Mouse (Mus musculus): ENCODE measurements around the gene Slc41a2. TPM values are rescaled to one million over a fixed set of nuclear protein-coding genes. Genes with fewer than 3 reads are reported as not detected.
A peak's percentile ranks its signal among the peaks of the same experiment; 100 is the strongest.

Gene Slc41a2
- polyA plus RNA-seq, 1 experiment from 2014 or later = 5.5 TPM

GRCm38 (mm10) chr10:83189071-83189470 lies 148.6 kb downstream of the Slc41a2 start:
- no peak for ATAC-seq (ENCODE audit: low FRiP score)

GRCm38 (mm10) chr10:83186984-83187383 lies 150.7 kb downstream of the Slc41a2 start:
- peaks cover 9% of the 10 kb centered on the region for H3K36me3 ChIP-seq
- H3K27ac ChIP-seq = no peak overlapping the region
- no peak overlapping the region for H3K4me2 ChIP-seq
- H3K9ac ChIP-seq = no peak overlapping the region
- H3K27me3 ChIP-seq = no peaks in the 10 kb centered on the region
- peaks cover 41% of the 10 kb centered on the region for H3K4me1 ChIP-seq (replicated peaks)
- WGBS = 60% methylated on average over 5 of the region's 5 CpGs
- no peak overlapping the region for H3K4me3 ChIP-seq
- H3K9me3 ChIP-seq = no peaks in the 10 kb centered on the region
- no peak for ATAC-seq (ENCODE audit: low FRiP score)

More at GRCm38 (mm10) chr10:83189071-83189470, 148.6 kb downstream of the Slc41a2 start:
- Histone ChIP-seq H3K4me3 (no peak overlapping the region), H3K27ac (no peak overlapping the region), H3K4me1 (replicated peaks) (peaks cover 25% of the 10 kb centered on the region), H3K9me3 (no peaks in the 10 kb centered on the region), H3K4me2 (no peak overlapping the region), H3K27me3 (no peaks in the 10 kb centered on the region), H3K36me3 (peaks cover 9% of the 10 kb centered on the region), H3K9ac (no peak overlapping the region)
- 94% methylated on average over 5 of the region's 5 CpGs for WGBS

- ATAC-seq (ENCODE audit: low FRiP score) = no peak
- WGBS = 91% methylated on average over 8 of the region's 8 CpGs
- H3K4me2 ChIP-seq = no peak overlapping the region
- H3K36me3 ChIP-seq = peaks cover 5% of the 10 kb centered on the region
- no peaks in the 10 kb centered on the region for H3K27me3 ChIP-seq
- H3K4me1 ChIP-seq (replicated peaks) = peaks cover 46% of the 10 kb centered on the region
- no peak overlapping the region for H3K9ac ChIP-seq
- no peak overlapping the region for H3K4me3 ChIP-seq
- H3K9me3 ChIP-seq = no peaks in the 10 kb centered on the region
- no peak overlapping the region for H3K27ac ChIP-seq
Measured at GRCm38 (mm10) chr10:83186167-83186566, 151.5 kb downstream of the Slc41a2 start.

GRCm38 (mm10) chr10:83185121-83185520 lies 152.6 kb downstream of the Slc41a2 start:
- H3K36me3 ChIP-seq = no peaks in the 10 kb centered on the region
- H3K4me3 ChIP-seq = no peak overlapping the region
- peaks cover 46% of the 10 kb centered on the region for H3K4me1 ChIP-seq (replicated peaks)
- no peak overlapping the region for H3K9ac ChIP-seq
- peak overlapping the region; percentile 60; the same call in 1 of the 2 replicates for H3K27ac ChIP-seq
- H3K27me3 ChIP-seq = no peaks in the 10 kb centered on the region
- ATAC-seq (ENCODE audit: low FRiP score) = no peak
- no peak overlapping the region for H3K4me2 ChIP-seq
- no peaks in the 10 kb centered on the region for H3K9me3 ChIP-seq
- WGBS = 71% methylated on average over 6 of the region's 6 CpGs

GRCm38 (mm10) chr10:83184480-83185069 lies 153.1 kb downstream of the Slc41a2 start:
- Histone ChIP-seq H3K4me3 (no peak overlapping the region), H3K4me2 (no peak overlapping the region), H3K9me3 (no peaks in the 10 kb centered on the region), H3K27ac (peak overlapping the region; percentile 60; the same call in 1 of the 2 replicates), H3K4me1 (replicated peaks) (peaks cover 46% of the 10 kb centered on the region), H3K27me3 (no peaks in the 10 kb centered on the region), H3K9ac (0 out of 2 replicates have a peak overlapping the region, but pooled peaks have one; percentile 6), H3K36me3 (no peaks in the 10 kb centered on the region)
- 70% methylated on average over 7 of the region's 7 CpGs for WGBS
- no peak for ATAC-seq (ENCODE audit: low FRiP score)

GRCm38 (mm10) chr10:83183634-83184479 lies 153.8 kb downstream of the Slc41a2 start:
- Histone ChIP-seq H3K27me3 (no peaks in the 10 kb centered on the region), H3K27ac (peak overlapping the region; percentile 60), H3K4me3 (no peak overlapping the region), H3K36me3 (no peaks in the 10 kb centered on the region), H3K4me1 (replicated peaks) (peaks cover 46% of the 10 kb centered on the region), H3K9ac (no peak overlapping the region), H3K4me2 (no peak overlapping the region), H3K9me3 (no peaks in the 10 kb centered on the region)
- 68% methylated on average over 12 of the region's 12 CpGs for WGBS
- no peak for ATAC-seq (ENCODE audit: low FRiP score)

- H3K9me3 ChIP-seq = no peaks in the 10 kb centered on the region
- no peak overlapping the region for H3K4me2 ChIP-seq
- no peak overlapping the region for H3K9ac ChIP-seq
- no peaks in the 10 kb centered on the region for H3K36me3 ChIP-seq
- WGBS = 26% methylated on average over 8 of the region's 8 CpGs
- no peak for ATAC-seq (ENCODE audit: low FRiP score)
- H3K4me1 ChIP-seq (replicated peaks) = peaks cover 46% of the 10 kb centered on the region
- peak overlapping the region; percentile 9; the same call in 1 of the 2 replicates for H3K27ac ChIP-seq
- no peak overlapping the region for H3K4me3 ChIP-seq
- H3K27me3 ChIP-seq = no peaks in the 10 kb centered on the region
Measured at GRCm38 (mm10) chr10:83182573-83182960, 155.1 kb downstream of the Slc41a2 start.

- H3K9ac ChIP-seq = peak overlapping the region; percentile 40; the same call in 1 of the 2 replicates
- H3K4me2 ChIP-seq = no peak overlapping the region
- peak overlapping the region; percentile 36 for H3K27ac ChIP-seq
- whole genome bisulfite sequencing = 71% methylated on average over 15 of the region's 15 CpGs
- ATAC-seq (ENCODE audit: low FRiP score) = no peak
- H3K27me3 ChIP-seq = no peaks in the 10 kb centered on the region
- no peak overlapping the region for H3K4me3 ChIP-seq
- H3K9me3 ChIP-seq = no peaks in the 10 kb centered on the region
- no peaks in the 10 kb centered on the region for H3K36me3 ChIP-seq
- peaks cover 43% of the 10 kb centered on the region for H3K4me1 ChIP-seq (replicated peaks)
Measured at GRCm38 (mm10) chr10:83181831-83182572, 155.7 kb downstream of the Slc41a2 start.

Other genes starting within 250 kb of the Slc41a2 start
- gene D10Wsu102e, start 22.3 kb upstream of the Slc41a2 start, polyA plus RNA-seq (2015; fragmentation: Nextera tagmentation; extraction: Ambion mirVana) = 0.92 and 0.93 TPM in 2 replicates
- 15.7 and 17.1 TPM in 2 replicates for gene Aldh1l2, start 196.3 kb upstream of the Slc41a2 start, polyA plus RNA-seq (2015; fragmentation: Nextera tagmentation; extraction: Ambion mirVana)
- gene Washc4, start 205.9 kb upstream of the Slc41a2 start, polyA plus RNA-seq (2015; fragmentation: Nextera tagmentation; extraction: Ambion mirVana) = 36.8 and 38.9 TPM in 2 replicates

Data from hindbrain, embryonic 13.5 days (tissue).